Mouse (Mus musculus) brain, embryonic 14.5 days (tissue): ENCODE measurements around the gene Proca1. TPM values are rescaled to one million over a fixed set of nuclear protein-coding genes. Genes with fewer than 3 reads are reported as not detected.
"Not testable (repeated sequence)": the region's sequence is repeated elsewhere in the genome, so short reads cannot be mapped to it uniquely, and the experiment has no call there.

ENCODE experiments used
- DNase-seq: peaks from one replicate; pipeline ENCODE4 v3.0.0-alpha.2; 2011; ENCODE audit warnings: low read depth
- CTCF ChIP-seq: fragments of 200-500 bp; IDR thresholded peaks from 2 replicates; pipeline ENCODE4 v1.5.1; 2012; ENCODE audit warnings: inconsistent platforms, mild to moderate bottlenecking, moderate library complexity, borderline replicate concordance; ENCODE audit not compliant: insufficient read depth, insufficient read length; ENCODE audit errors: extremely low read depth
- POLR2A ChIP-seq: fragments of 200-500 bp; IDR thresholded peaks from 2 replicates; pipeline ENCODE4 v1.6.1; 2012; ENCODE audit warnings: mild to moderate bottlenecking, inconsistent platforms, borderline replicate concordance; ENCODE audit not compliant: poor library complexity, insufficient read depth, insufficient read length, severe bottlenecking; ENCODE audit errors: extremely low read depth
- polyA plus RNA-seq: library from polyadenylated mRNA; depleted of rRNA; stranded (reverse); fragments of >200 nt; gene quantifications from 2 replicates; pipeline ENCODE4 v1.2.3, GENCODE M21; 2012

Proca1 gene
- polyA plus RNA-seq, 1 experiment = 1.0 TPM

GRCm38 (mm10) chr11:78177437-78177836 is 15.8 kb upstream of the Proca1 start:
- no peak for DNase-seq
- TF ChIP-seq POLR2A (no peak), CTCF (no peak)

GRCm38 (mm10) chr11:78177903-78178858 is 15.0 kb upstream of the Proca1 start:
- peak; percentile 96 for DNase-seq
- TF ChIP-seq POLR2A (no peak), CTCF (peak; percentile 97)

- DNase-seq = peak; percentile 90
- no peak for TF ChIP-seq POLR2A
- no peak for TF ChIP-seq CTCF
Observed at GRCm38 (mm10) chr11:78178859-78179437, 14.2 kb upstream of the Proca1 start.

- no peak for TF ChIP-seq POLR2A
- no peak for TF ChIP-seq CTCF
- no peak for DNase-seq
Observed at GRCm38 (mm10) chr11:78179438-78179999, 13.7 kb upstream of the Proca1 start.

- no peak for DNase-seq
- TF ChIP-seq POLR2A (no peak), CTCF (no peak)
Observed at GRCm38 (mm10) chr11:78180081-78180761, 13.0 kb upstream of the Proca1 start.

GRCm38 (mm10) chr11:78181830-78182357 is 11.3 kb upstream of the Proca1 start:
- no peak for DNase-seq
- TF ChIP-seq CTCF (no peak), POLR2A (no peak)

- TF ChIP-seq POLR2A (no peak), CTCF (no peak)
- DNase-seq = no peak
Observed at GRCm38 (mm10) chr11:78182450-78182849, 10.7 kb upstream of the Proca1 start.

GRCm38 (mm10) chr11:78182961-78183844 is 10.0 kb upstream of the Proca1 start, which contains the start of gene Rpl23a:
Gene Rpl23a (minus strand): TSS chr11:78183584.
- TF ChIP-seq POLR2A (peak; percentile 69; the same call in 1 of the 2 replicates), CTCF (peak; percentile 36; the same call in 1 of the 2 replicates)
- peak; percentile 98 for DNase-seq

GRCm38 (mm10) chr11:78183884-78184514 is 9.2 kb upstream of the Proca1 start:
- TF ChIP-seq CTCF (no peak), POLR2A (no peak)
- no peak for DNase-seq

GRCm38 (mm10) chr11:78184702-78185101 is 8.5 kb upstream of the Proca1 start:
- DNase-seq = not testable (repeated sequence)
